Mouse (Mus musculus) hindbrain, postnatal 0 days (tissue): Measurements from ENCODE around the gene Gm3417. TPM values are rescaled to one million over a fixed set of nuclear protein-coding genes. Genes with fewer than 3 reads are reported as not detected.
"Not testable (repeated sequence)": the region's sequence is repeated elsewhere in the genome, so short reads cannot be mapped to it uniquely, and the experiment has no call there.

Experiments used
- ATAC-seq: fragments of 200-750 bp; cut with Nextera tagmentation; 2 replicates; pipeline ENCODE4 v1.8.0; 2017; ENCODE audit warnings: mild to moderate bottlenecking, moderate TSS enrichment, moderate library complexity
- DNase-seq: peaks from one replicate; pipeline ENCODE4 v3.0.0-alpha.2; 2015; ENCODE audit warnings: low spot score
- H3K27ac ChIP-seq: fragments of 300-500 bp; sonication (generic); 2 replicates; pipeline ENCODE4 v1.5.1; 2014; ENCODE audit warnings: mild to moderate bottlenecking
- H3K27me3 ChIP-seq: fragments of 300-500 bp; sonication (generic); 2 replicates; pipeline ENCODE4 v1.6.1; 2014; ENCODE audit warnings: low read length, mixed read lengths; ENCODE audit not compliant: insufficient read depth
- H3K36me3 ChIP-seq: fragments of 300-500 bp; sonication (generic); 2 replicates; pipeline ENCODE4 v1.6.1; 2014; ENCODE audit warnings: low read length, mixed read lengths; ENCODE audit not compliant: insufficient read depth
- H3K4me1 ChIP-seq: fragments of 300-500 bp; sonication (generic); 2 replicates; pipeline ENCODE4 v1.6.1; 2014; ENCODE audit warnings: antibody characterized with exemption, low read length, mixed read lengths; ENCODE audit not compliant: insufficient read depth
- H3K4me2 ChIP-seq: fragments of 300-500 bp; sonication (generic); 2 replicates; pipeline ENCODE4 v1.6.1; 2014; ENCODE audit warnings: low read depth, mild to moderate bottlenecking, low read length, moderate library complexity, mixed read lengths
- H3K4me3 ChIP-seq: fragments of 300-500 bp; sonication (generic); 2 replicates; pipeline ENCODE4 v1.5.1; 2014; ENCODE audit warnings: low read length
- H3K9ac ChIP-seq: fragments of 300-500 bp; sonication (generic); replicated peaks from 2 replicates; pipeline ENCODE4 v1.6.1; 2014; ENCODE audit warnings: mild to moderate bottlenecking, low read length, moderate library complexity, mixed read lengths
- H3K9me3 ChIP-seq: fragments of 300-500 bp; sonication (generic); 2 replicates; pipeline ENCODE4 v1.6.1; 2016; ENCODE audit warnings: low read length, mixed read lengths
- CTCF ChIP-seq: IDR thresholded peaks from 2 replicates; pipeline ENCODE4 v1.5.1; 2016; ENCODE audit warnings: antibody characterized with exemption, control low read depth, low read depth
- WGBS: fragments of 180-500 bp; shearing (Covaris S2); extraction: QIAGEN DNeasy Blood & Tissue Kit; methylation state at CpG from one replicate; pipeline ENCODE4 v1.1.7; 2014; 5-methylcytosine and 5-hydroxymethylcytosine counted together
- polyA plus RNA-seq: library from polyadenylated mRNA; unstranded; fragments of >200 nt; fragmentation: Nextera tagmentation; extraction: Ambion mirVana; gene quantifications from 2 replicates; pipeline ENCODE4 v1.2.1, GENCODE M21; 2015
- total RNA-seq: library from RNA; depleted of rRNA; stranded (reverse); fragments of >200 nt; gene quantifications from 2 replicates; pipeline ENCODE4 v1.2.3, GENCODE M21; 2014

Gene Gm3417
- total and polyA plus RNA-seq, 2 experiments from 2014 or later = 1.3 TPM; not detected in 1

- Histone ChIP-seq H3K4me3 (peak within 1 kb of the TSS; percentile 91), H3K27ac (peak within 1 kb of the TSS; percentile 85), H3K27me3 (no peaks in the 10 kb centered on the region), H3K4me1 (peaks cover 10% of the 10 kb centered on the region), H3K36me3 (peaks cover 12% of the 10 kb centered on the region), H3K9ac (peak within 1 kb of the TSS; percentile 89), H3K4me2 (peak within 1 kb of the TSS; percentile 84), H3K9me3 (no peaks in the 10 kb centered on the region)
- under 1% methylated on average over 49 of the region's 54 CpGs for WGBS
- ATAC-seq = peak; percentile 99
- 0 out of 2 replicates have a peak, but pooled peaks have one; percentile 15 for TF ChIP-seq CTCF
- DNase-seq = peak; percentile 100
Observed at GRCm38 (mm10) chr17:14943009-14943728, 35.4 kb downstream of the Gm3417 start, which contains the start of the genes Wdr27 and 1600012H06Rik. TSS of gene Wdr27 (minus strand) at chr17:14943158. TSS of gene 1600012H06Rik (plus strand) at chr17:14943184.

- H3K27me3 ChIP-seq, ATAC-seq, DNase-seq, H3K9me3 ChIP-seq: not testable (repeated sequence)
- Histone ChIP-seq H3K9ac (peak overlapping the region; percentile 89), H3K4me2 (peak overlapping the region; percentile 84), H3K36me3 (peaks cover 12% of the 10 kb centered on the region), H3K27ac (peak overlapping the region; percentile 85; the same call in 1 of the 2 replicates), H3K4me3 (peak overlapping the region; percentile 91), H3K4me1 (peaks cover 10% of the 10 kb centered on the region)
- 52% methylated on average over 6 of the region's 6 CpGs for WGBS
Observed at GRCm38 (mm10) chr17:14942181-14942580, 36.4 kb downstream of the Gm3417 start.

GRCm38 (mm10) chr17:14935841-14936605 lies 42.6 kb downstream of the Gm3417 start:
- no peak overlapping the region for H3K9ac ChIP-seq
- no peak for DNase-seq
- no peak overlapping the region for H3K27ac ChIP-seq
- 76% methylated on average over 5 of the region's 5 CpGs for WGBS
- no peaks in the 10 kb centered on the region for H3K36me3 ChIP-seq
- no peak for TF ChIP-seq CTCF
- no peaks in the 10 kb centered on the region for H3K27me3 ChIP-seq
- no peaks in the 10 kb centered on the region for H3K4me1 ChIP-seq
- H3K9me3 ChIP-seq = no peaks in the 10 kb centered on the region
- no peak overlapping the region for H3K4me2 ChIP-seq
- no peak for ATAC-seq
- no peak overlapping the region for H3K4me3 ChIP-seq

GRCm38 (mm10) chr17:14935280-14935679 lies 43.3 kb downstream of the Gm3417 start:
- not testable (repeated sequence) for H3K36me3 ChIP-seq, H3K9me3 ChIP-seq, H3K4me1 ChIP-seq, H3K4me2 ChIP-seq, H3K9ac ChIP-seq, H3K4me3 ChIP-seq, H3K27ac ChIP-seq, H3K27me3 ChIP-seq, ATAC-seq, DNase-seq
- 82% methylated on average over 13 of the region's 14 CpGs for WGBS

GRCm38 (mm10) chr17:14931469-14931868 lies 47.1 kb downstream of the Gm3417 start:
- ATAC-seq (no peak), DNase-seq (no peak)
- no peak overlapping the region for H3K4me2 ChIP-seq
- H3K27ac ChIP-seq = no peak overlapping the region
- H3K9ac ChIP-seq = no peak overlapping the region
- H3K4me1 ChIP-seq = no peaks in the 10 kb centered on the region
- no peaks in the 10 kb centered on the region for H3K9me3 ChIP-seq
- H3K27me3 ChIP-seq = no peaks in the 10 kb centered on the region
- no peaks in the 10 kb centered on the region for H3K36me3 ChIP-seq
- WGBS = 84% methylated on average over 5 of the region's 5 CpGs
- no peak overlapping the region for H3K4me3 ChIP-seq
- no peak for TF ChIP-seq CTCF

GRCm38 (mm10) chr17:14930697-14931096 lies 47.9 kb downstream of the Gm3417 start:
- Histone ChIP-seq H3K27ac (no peak overlapping the region), H3K27me3 (no peaks in the 10 kb centered on the region), H3K4me3 (no peak overlapping the region), H3K36me3 (no peaks in the 10 kb centered on the region), H3K4me1 (no peaks in the 10 kb centered on the region), H3K4me2 (no peak overlapping the region), H3K9ac (no peak overlapping the region), H3K9me3 (no peaks in the 10 kb centered on the region)
- TF ChIP-seq CTCF = no peak
- ATAC-seq = no peak
- no peak for DNase-seq
- WGBS = 85% methylated on average over 7 of the region's 7 CpGs
